ENCODE assay signal across 8 mouse cellular contexts in genomic region chr7:82173540-82173939, GRCm38 (mm10). TPM values are rescaled to one million over a fixed set of nuclear protein-coding genes. Genes with fewer than 3 reads are reported as not detected.
A peak's percentile ranks its signal among the peaks of the same experiment; 100 is the strongest.
DNase-seq lines count a peak whose midpoint lies in the region; ATAC-seq lines count a peak whose summit lies in the region.

Sh3gl3 (plus strand) TSS chr7:82173840.

- H3K27ac ChIP-seq in forebrain, embryonic 12.5 days = no peak within 1 kb of the TSS
- no peak within 1 kb of the TSS; the same call in 1 of the 2 replicates for H3K27ac ChIP-seq in neural tube, embryonic 12.5 days

- WGBS in forebrain, embryonic 12.5 days = 82% methylated on average over 3 of the region's 3 CpGs
- 84% methylated on average over 3 of the region's 3 CpGs for WGBS in neural tube, embryonic 12.5 days

- peak within 1 kb of the TSS; percentile 63 for H3K9ac ChIP-seq in forebrain, embryonic 12.5 days
- H3K9ac ChIP-seq in neural tube, embryonic 12.5 days = peak within 1 kb of the TSS; percentile 70

- H3K36me3 ChIP-seq in forebrain, embryonic 12.5 days (replicated peaks) = no peaks in the 10 kb centered on the region
- H3K36me3 ChIP-seq in neural tube, embryonic 12.5 days = no peaks in the 10 kb centered on the region

- 0 out of 2 replicates have a peak, but pooled peaks cover 9% of the 10 kb centered on the region for H3K27me3 ChIP-seq in forebrain, embryonic 12.5 days
- H3K27me3 ChIP-seq in neural tube, embryonic 12.5 days (replicated peaks) = no peaks in the 10 kb centered on the region

- peaks cover 3% of the 10 kb centered on the region; the same call in 1 of the 2 replicates for H3K9me3 ChIP-seq in forebrain, embryonic 12.5 days
- no peaks in the 10 kb centered on the region for H3K9me3 ChIP-seq in neural tube, embryonic 12.5 days

- no peak for DNase-seq in left cerebral cortex, adult 18-20 months (ENCODE audit: low spot score in 2 of 2)
- DNase-seq in left cerebral cortex, adult 9 months (ENCODE audit: low spot score in 2 of 2) = no peak
- DNase-seq in layer of hippocampus, postnatal 36 days = no peak
- no peak for DNase-seq in gastrocnemius, postnatal 14 days
- DNase-seq in cerebellum, adult 9-10 months = no peak
- DNase-seq in c-Kit-positive CD71-positive TER-119-positive erythroid progenitor cells, embryonic 14.5 days (ENCODE audit: low spot score) = no peak

- H3K4me3 ChIP-seq in forebrain, embryonic 12.5 days (replicated peaks) = peak within 1 kb of the TSS; percentile 78
- peak within 1 kb of the TSS; percentile 72 for H3K4me3 ChIP-seq in neural tube, embryonic 12.5 days

- ATAC-seq in forebrain, embryonic 12.5 days (ENCODE audit: low FRiP score) = no peak
- no peak for ATAC-seq in neural tube, embryonic 12.5 days (ENCODE audit: low FRiP score, low read depth)

- intact Hi-C loops in gastrocnemius, postnatal 14 days (cut with DNase I; ENCODE audit: low total_unique reads) = no loop called here

- peak within 1 kb of the TSS; percentile 86 for H3K4me2 ChIP-seq in forebrain, embryonic 12.5 days
- H3K4me2 ChIP-seq in neural tube, embryonic 12.5 days (replicated peaks) = peak within 1 kb of the TSS; percentile 84

- H3K4me1 ChIP-seq in forebrain, embryonic 12.5 days = peaks cover 16% of the 10 kb centered on the region; the same call in 1 of the 2 replicates
- H3K4me1 ChIP-seq in neural tube, embryonic 12.5 days = 0 out of 2 replicates have a peak, but pooled peaks cover 6% of the 10 kb centered on the region

RNA-seq across cellular contexts. Expression of gene Sh3gl3, which starts in this region (rescaled TPM):
- total RNA-seq in left cerebral cortex, adult 18-20 months (2021) = 10 to 100 TPM; 41.9 to 49.7 TPM
- polyA plus RNA-seq in forebrain, embryonic 12.5 days (2016; fragmentation: Nextera tagmentation; extraction: Ambion mirVana) = 20.7 and 21.1 TPM in 2 replicates
- 10 to 100 TPM; 55.2 to 60.6 TPM for total RNA-seq in layer of hippocampus, postnatal 36 days (2021)
- 36.0 and 36.7 TPM in 2 replicates for polyA plus RNA-seq in neural tube, embryonic 12.5 days (2016; fragmentation: Nextera tagmentation; extraction: Ambion mirVana)
- 1 to 10 TPM in 1 of 2 experiments, under 1 TPM in 1; 0.89 to 1.9 TPM for total RNA-seq in gastrocnemius, postnatal 14 days (2021)

Comparison
In these comparisons a context has a peak if more than half of its experiments do, and no peak if none do; other contexts are left out.
1. RNA of gene Sh3gl3 (total RNA-seq): 55.2 to 60.6 TPM in layer of hippocampus, postnatal 36 days and 41.9 to 49.7 TPM in left cerebral cortex, adult 18-20 months; 0.89 to 1.9 TPM in gastrocnemius, postnatal 14 days; every median in the first group is over 10 times any median in the second.